Mouse (Mus musculus): ENCODE measurements at regions not wholly inside any gene's neighbourhood (a gene's known extent, or its start where the extent isn't known, plus 50 kb on each side); places are given as distances from the start of the nearest gene placed in this dataset.

- H3K4me1 ChIP-seq (replicated peaks): no peaks in the 10 kb centered on the region
- no peaks in the 10 kb centered on the region for H3K9me3 ChIP-seq
- no peaks in the 10 kb centered on the region; the same call in 1 of the 2 replicates for H3K27me3 ChIP-seq
- H3K27ac ChIP-seq: no peak overlapping the region
- H3K4me2 ChIP-seq: no peak overlapping the region
- WGBS: 40% methylated on average over 4 of the region's 4 CpGs
- no peak overlapping the region for H3K9ac ChIP-seq (replicated peaks)
- ATAC-seq (ENCODE audit: insufficient number of reproducible peaks, insufficient read depth, low FRiP score, low TSS enrichment, low read depth): no peak
- H3K4me3 ChIP-seq (replicated peaks): no peak overlapping the region
- H3K36me3 ChIP-seq: no peaks in the 10 kb centered on the region
Observed at GRCm38 (mm10) chr14:66441825-66442224, 432.8 kb upstream of the Gulo start.

DNA sequence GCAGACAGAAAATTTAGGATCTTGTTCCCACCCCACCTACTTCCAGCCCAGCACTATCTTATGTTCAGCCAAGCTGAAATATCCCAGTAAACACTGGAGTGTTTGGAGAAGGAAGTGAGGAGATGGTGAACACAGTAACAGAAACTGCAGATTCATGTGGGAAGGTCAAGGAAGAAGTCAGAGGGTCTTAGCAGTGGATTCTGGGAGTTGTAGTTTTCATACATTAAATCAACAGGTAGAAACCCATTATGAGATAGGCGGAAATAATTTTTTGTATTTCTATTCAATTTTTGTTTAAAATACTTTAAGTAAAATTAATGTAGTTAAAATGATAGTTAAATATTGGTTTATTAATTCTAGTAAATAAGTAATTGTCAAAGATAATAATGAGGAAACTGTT lies 429.6 kb upstream of the Gulo start:
- Histone ChIP-seq H3K9ac (replicated peaks) (no peak overlapping the region), H3K9me3 (no peaks in the 10 kb centered on the region), H3K27me3 (no peaks in the 10 kb centered on the region; the same call in 1 of the 2 replicates), H3K27ac (no peak overlapping the region), H3K4me2 (no peak overlapping the region), H3K36me3 (no peaks in the 10 kb centered on the region), H3K4me3 (replicated peaks) (no peak overlapping the region), H3K4me1 (replicated peaks) (no peaks in the 10 kb centered on the region)
- ATAC-seq (ENCODE audit: insufficient number of reproducible peaks, insufficient read depth, low FRiP score, low TSS enrichment, low read depth): no peak
- 88% methylated on average over 1 of the region's 1 CpGs for WGBS

DNA sequence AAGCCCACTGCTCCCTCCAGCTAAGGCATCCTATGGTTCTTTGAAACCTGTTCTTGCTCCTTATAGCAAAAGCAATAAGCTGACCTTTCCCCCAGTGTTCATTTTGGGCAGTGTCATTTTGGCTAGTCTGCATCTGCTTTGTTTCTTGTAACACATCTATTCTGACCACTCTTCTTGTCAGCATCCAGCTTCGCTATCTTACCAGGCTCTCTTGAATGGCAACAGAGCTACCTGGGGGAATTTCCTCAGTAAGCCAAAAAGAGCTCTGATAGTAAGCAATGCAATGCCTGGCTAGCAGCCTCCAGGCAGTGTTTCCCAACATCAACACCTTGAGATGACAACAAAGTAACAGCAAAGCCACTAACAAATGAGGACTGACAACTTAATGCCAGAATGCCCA lies 429.0 kb upstream of the Gulo start:
- H3K4me1 ChIP-seq (replicated peaks): no peaks in the 10 kb centered on the region
- ATAC-seq (ENCODE audit: insufficient number of reproducible peaks, insufficient read depth, low FRiP score, low TSS enrichment, low read depth): no peak
- H3K4me2 ChIP-seq: no peak overlapping the region
- no peaks in the 10 kb centered on the region for H3K36me3 ChIP-seq
- no peaks in the 10 kb centered on the region for H3K9me3 ChIP-seq
- no peak overlapping the region for H3K9ac ChIP-seq (replicated peaks)
- no peaks in the 10 kb centered on the region; the same call in 1 of the 2 replicates for H3K27me3 ChIP-seq
- no peak overlapping the region for H3K4me3 ChIP-seq (replicated peaks)
- WGBS: 84% methylated on average over 1 of the region's 1 CpGs
- no peak overlapping the region for H3K27ac ChIP-seq

- ATAC-seq (ENCODE audit: insufficient number of reproducible peaks, insufficient read depth, low FRiP score, low TSS enrichment, low read depth): no peak
- WGBS: 82% methylated on average over 5 of the region's 5 CpGs
- no peaks in the 10 kb centered on the region for H3K27me3 ChIP-seq
Observed at GRCm38 (mm10) chr14:66431630-66432029, 422.6 kb upstream of the Gulo start.

DNA sequence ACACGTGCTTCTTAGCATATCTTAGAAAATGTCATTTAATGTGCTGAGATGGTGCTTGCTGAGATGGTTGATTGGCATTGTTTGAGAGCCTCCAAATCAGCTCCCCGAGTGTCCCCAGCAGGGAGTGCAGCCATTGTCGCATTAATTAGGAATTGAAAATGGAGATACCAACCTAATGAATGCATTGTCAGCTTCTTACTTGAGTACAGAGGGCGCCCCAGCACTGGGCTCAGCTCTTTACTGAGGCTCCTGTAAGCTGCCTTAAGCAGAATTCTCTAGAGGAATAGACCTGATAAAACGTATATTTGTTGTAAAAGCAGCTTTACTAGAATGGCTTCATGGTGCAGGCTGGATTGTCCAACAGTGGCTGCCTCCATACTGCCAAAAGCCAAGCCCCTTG lies 415.1 kb upstream of the Gulo start:
- H3K27me3 ChIP-seq: no peaks in the 10 kb centered on the region
- no peak for ATAC-seq (ENCODE audit: insufficient number of reproducible peaks, insufficient read depth, low FRiP score, low TSS enrichment, low read depth)
- H3K4me1 ChIP-seq (replicated peaks): no peaks in the 10 kb centered on the region
- 19% methylated on average over 5 of the region's 5 CpGs for WGBS
- no peaks in the 10 kb centered on the region for H3K9me3 ChIP-seq
- H3K4me2 ChIP-seq: no peak overlapping the region
- no peak overlapping the region for H3K27ac ChIP-seq
- H3K4me3 ChIP-seq (replicated peaks): no peak overlapping the region
- no peaks in the 10 kb centered on the region for H3K36me3 ChIP-seq
- no peak overlapping the region for H3K9ac ChIP-seq (replicated peaks)

More at GRCm38 (mm10) chr14:66431630-66432029, 422.6 kb upstream of the Gulo start:
- Histone ChIP-seq H3K4me3 (replicated peaks) (no peak overlapping the region), H3K9me3 (no peaks in the 10 kb centered on the region), H3K4me2 (no peak overlapping the region), H3K27ac (no peak overlapping the region), H3K36me3 (no peaks in the 10 kb centered on the region), H3K9ac (replicated peaks) (no peak overlapping the region), H3K4me1 (replicated peaks) (no peaks in the 10 kb centered on the region)

All from limb, embryonic 12.5 days (tissue).